Mouse (Mus musculus) intestine, postnatal 0 days (tissue): ENCODE data around the gene Ift88. TPM values are rescaled to one million over a fixed set of nuclear protein-coding genes. Genes with fewer than 3 reads are reported as not detected.

Source experiments
- ATAC-seq: fragments of 200-750 bp; cut with Nextera tagmentation; 2 replicates; pipeline ENCODE4 v1.8.0; 2017; ENCODE audit warnings: mild to moderate bottlenecking, moderate TSS enrichment, moderate library complexity
- H3K27ac ChIP-seq: fragments of 300-500 bp; sonication (generic); 2 replicates; pipeline ENCODE4 v1.5.1; 2014; ENCODE audit warnings: mild to moderate bottlenecking, low read depth, low read length, moderate library complexity
- H3K27me3 ChIP-seq: fragments of 300-500 bp; sonication (generic); replicated peaks from 2 replicates; pipeline ENCODE4 v1.6.1; 2014; ENCODE audit warnings: low read length, mixed read lengths; ENCODE audit not compliant: control insufficient read depth, insufficient read depth
- H3K36me3 ChIP-seq: fragments of 300-500 bp; sonication (generic); 2 replicates; pipeline ENCODE4 v1.6.1; 2014; ENCODE audit warnings: mild to moderate bottlenecking, moderate library complexity; ENCODE audit not compliant: control insufficient read depth, insufficient read depth
- H3K4me1 ChIP-seq: fragments of 300-500 bp; sonication (generic); replicated peaks from 2 replicates; pipeline ENCODE4 v1.6.1; 2014; ENCODE audit warnings: antibody characterized with exemption, low read length, mixed read lengths; ENCODE audit not compliant: control insufficient read depth, insufficient read depth
- H3K4me2 ChIP-seq: fragments of 300-500 bp; sonication (generic); replicated peaks from 2 replicates; pipeline ENCODE4 v1.6.1; 2014; ENCODE audit warnings: low read depth, mild to moderate bottlenecking, moderate library complexity
- H3K4me3 ChIP-seq: fragments of 300-500 bp; sonication (generic); 2 replicates; pipeline ENCODE4 v1.5.1; 2014; ENCODE audit warnings: low read depth, low read length
- H3K9ac ChIP-seq: fragments of 300-500 bp; sonication (generic); 2 replicates; pipeline ENCODE4 v1.6.1; 2014; ENCODE audit warnings: mild to moderate bottlenecking, low read depth, low read length
- H3K9me3 ChIP-seq: fragments of 300-500 bp; sonication (generic); 2 replicates; pipeline ENCODE4 v1.6.1; 2016; ENCODE audit warnings: mixed run types; ENCODE audit not compliant: control insufficient read depth
- CTCF ChIP-seq: sonication (generic); IDR thresholded peaks from 2 replicates; pipeline ENCODE4 v1.5.1; 2016; ENCODE audit warnings: low read depth, mild to moderate bottlenecking, control low read depth, antibody characterized with exemption, moderate library complexity
- WGBS: fragments of 180-500 bp; shearing (Covaris S2); extraction: QIAGEN DNeasy Blood & Tissue Kit; methylation state at CpG from one replicate; pipeline ENCODE4 v1.1.7; 2014; 5-methylcytosine and 5-hydroxymethylcytosine counted together
- polyA plus RNA-seq: library from polyadenylated mRNA; unstranded; fragments of >200 nt; fragmentation: Nextera tagmentation; extraction: Ambion mirVana; gene quantifications from 2 replicates; pipeline ENCODE4 v1.2.1, GENCODE M21; 2015

Gene Ift88
- polyA plus RNA-seq, 1 experiment from 2014 or later, result 5.1 TPM

DNA sequence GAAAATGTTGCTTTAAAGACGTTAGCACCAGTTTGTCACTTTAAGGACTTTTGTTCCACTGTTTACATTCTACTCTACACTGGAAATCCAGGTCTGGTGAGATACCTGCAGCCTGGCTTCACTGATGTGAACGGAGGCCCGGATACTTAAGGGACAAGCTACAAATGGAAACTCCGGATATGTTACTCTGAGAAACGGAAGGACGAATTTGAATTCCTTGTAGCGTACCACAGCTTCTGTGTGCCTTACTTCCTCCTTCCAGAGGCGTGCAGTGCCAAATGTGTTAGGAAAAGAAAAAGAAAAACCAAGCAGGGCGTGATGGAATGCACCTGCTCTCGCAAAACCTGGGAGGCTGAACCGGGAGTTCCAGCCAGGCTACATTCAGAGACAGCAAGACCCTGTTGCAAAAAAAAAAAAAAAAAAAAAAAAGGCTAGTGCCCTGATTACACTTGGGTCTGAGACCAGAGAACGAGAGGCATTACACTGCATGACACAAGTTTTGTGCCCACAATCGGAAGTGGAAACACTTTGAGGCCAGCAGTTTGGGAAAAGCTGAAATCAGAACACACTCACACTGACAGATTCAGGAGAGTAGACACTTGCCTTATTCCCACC, 24.9 kb upstream of the Ift88 start:
- H3K9ac ChIP-seq, result no peak overlapping the region; the same call in 1 of the 2 replicates

DNA sequence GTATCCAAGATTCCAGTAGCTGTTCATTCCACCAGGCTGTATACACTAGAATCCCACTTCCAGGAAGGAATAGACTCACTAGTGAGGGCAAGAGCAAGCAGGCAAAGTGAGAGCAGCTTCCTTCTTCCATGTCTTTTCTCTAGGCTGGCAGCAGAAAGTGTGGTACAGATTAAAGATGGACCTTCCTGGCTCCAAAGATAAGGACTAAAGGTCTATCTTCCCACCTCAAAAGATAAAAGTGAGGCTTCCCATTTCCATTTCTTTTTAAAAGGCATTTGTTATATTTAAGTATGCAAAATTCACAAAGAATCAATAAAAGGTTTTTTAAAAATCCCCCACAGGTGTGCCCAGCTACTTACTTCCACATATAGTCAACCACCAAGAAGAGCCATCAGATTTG, 21.0 kb upstream of the Ift88 start:
- H3K9ac ChIP-seq, result no peak overlapping the region
- ATAC-seq, result no peak
- no peak overlapping the region for H3K4me2 ChIP-seq
- H3K4me3 ChIP-seq, result no peak overlapping the region
- H3K27me3 ChIP-seq, result no peaks in the 10 kb centered on the region
- no peaks in the 10 kb centered on the region for H3K36me3 ChIP-seq
- no peak overlapping the region for H3K27ac ChIP-seq
- TF ChIP-seq CTCF, result no peak
- no peaks in the 10 kb centered on the region for H3K9me3 ChIP-seq
- H3K4me1 ChIP-seq, result no peaks in the 10 kb centered on the region

More for the DNA sequence above, 24.9 kb upstream of the Ift88 start:
- Histone ChIP-seq H3K27me3 (no peaks in the 10 kb centered on the region), H3K27ac (peak overlapping the region; percentile 95), H3K4me2 (peak overlapping the region; percentile 87), H3K9me3 (no peaks in the 10 kb centered on the region), H3K4me3 (peak overlapping the region; percentile 68), H3K36me3 (no peaks in the 10 kb centered on the region), H3K4me1 (no peaks in the 10 kb centered on the region)
- no peak for TF ChIP-seq CTCF
- peak; percentile 46 for ATAC-seq
- WGBS, result 3% methylated on average over 13 of the region's 13 CpGs

DNA sequence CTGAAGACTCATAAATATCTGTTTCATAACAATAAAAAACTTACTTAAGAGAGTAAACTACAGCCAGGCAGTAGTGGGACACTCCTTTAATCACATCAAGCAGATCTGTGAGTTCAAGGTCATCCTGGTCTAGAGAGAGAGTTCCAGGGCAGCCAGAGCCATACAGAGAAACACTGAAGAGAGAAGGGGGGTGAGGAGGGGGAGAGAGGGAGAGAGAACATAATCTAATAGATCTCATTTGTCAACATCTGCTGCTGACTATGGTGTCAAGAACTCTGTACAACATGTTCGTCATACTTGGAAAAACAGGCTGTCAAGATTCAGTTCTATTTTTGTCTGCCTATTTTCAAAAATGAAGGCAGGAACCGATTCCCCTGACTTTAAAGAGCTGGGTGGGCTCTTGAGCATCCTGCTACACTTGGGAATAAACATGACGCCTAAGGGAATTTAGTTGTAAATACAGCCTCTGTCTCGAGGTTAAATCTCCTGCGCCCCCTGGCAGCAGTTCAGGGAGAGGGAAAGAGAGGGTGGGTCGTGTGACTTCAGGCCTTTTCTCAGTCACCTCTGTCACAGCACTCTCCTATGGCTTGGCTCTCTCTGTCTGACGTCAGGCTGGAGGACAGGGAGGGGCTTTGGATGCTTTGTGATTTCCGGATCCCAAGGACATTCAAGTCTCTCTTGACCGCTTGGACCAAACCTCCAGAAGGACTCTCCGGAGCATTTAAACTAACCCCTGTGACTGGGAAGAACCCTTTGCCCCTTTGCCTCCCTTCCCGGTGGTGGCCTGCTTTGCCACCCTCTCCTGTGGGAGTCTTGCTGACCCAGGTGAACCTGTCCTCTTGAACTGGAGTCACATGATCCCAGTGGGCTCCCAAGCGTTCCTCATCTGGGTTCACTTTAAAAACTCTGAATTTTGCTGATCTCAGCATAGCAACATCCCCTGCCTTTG, 16.5 kb upstream of the Ift88 start:
- 7% methylated on average over 12 of the region's 12 CpGs for WGBS
- Histone ChIP-seq H3K36me3 (no peaks in the 10 kb centered on the region), H3K4me1 (no peaks in the 10 kb centered on the region), H3K4me2 (peak overlapping the region; percentile 43), H3K4me3 (no peak overlapping the region), H3K27me3 (no peaks in the 10 kb centered on the region), H3K9me3 (no peaks in the 10 kb centered on the region), H3K27ac (no peak overlapping the region; the same call in 1 of the 2 replicates), H3K9ac (peak overlapping the region; percentile 26; the same call in 1 of the 2 replicates)
- ATAC-seq, result peak; percentile 72
- peak; percentile 77 for TF ChIP-seq CTCF

GRCm38 (mm10) chr14:57408100-57408499, 15.8 kb upstream of the Ift88 start:
- H3K4me1 ChIP-seq, result no peaks in the 10 kb centered on the region
- H3K27me3 ChIP-seq, result no peaks in the 10 kb centered on the region
- ATAC-seq, result no peak
- H3K9ac ChIP-seq, result 0 out of 2 replicates have a peak overlapping the region, but pooled peaks have one; percentile 26
- WGBS, result 83% methylated on average over 8 of the region's 8 CpGs
- no peak for TF ChIP-seq CTCF
- no peak overlapping the region for H3K4me2 ChIP-seq
- H3K36me3 ChIP-seq, result no peaks in the 10 kb centered on the region
- H3K4me3 ChIP-seq, result no peak overlapping the region
- H3K27ac ChIP-seq, result no peak overlapping the region
- H3K9me3 ChIP-seq, result no peaks in the 10 kb centered on the region

- no peak overlapping the region for H3K9ac ChIP-seq
- no peak for ATAC-seq
- peak; percentile 52 for TF ChIP-seq CTCF
Observed at GRCm38 (mm10) chr14:57409106-57409505, 14.8 kb upstream of the Ift88 start.

DNA sequence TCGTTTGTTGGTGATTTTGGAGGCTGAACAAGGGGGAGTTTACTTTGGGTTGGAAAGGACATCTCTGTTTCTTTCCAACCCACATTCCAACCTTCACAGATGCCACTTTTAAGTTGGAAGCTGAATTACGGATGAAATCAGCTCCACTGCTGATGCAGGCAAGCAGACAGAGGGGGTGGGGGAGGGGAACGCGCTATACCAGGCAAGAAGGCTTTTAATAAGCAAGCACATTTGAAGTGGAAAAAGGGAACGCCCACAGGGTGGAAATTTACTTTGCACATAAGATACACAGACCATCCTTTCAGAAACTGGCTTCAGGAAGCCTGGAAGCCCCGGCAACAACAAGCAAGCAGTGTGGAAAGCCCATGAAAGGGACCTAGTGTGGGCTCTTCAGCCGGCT, 11.7 kb upstream of the Ift88 start:
- no peak for TF ChIP-seq CTCF
- ATAC-seq, result no peak
- H3K4me1 ChIP-seq, result no peaks in the 10 kb centered on the region; the same call in 1 of the 2 replicates
- no peaks in the 10 kb centered on the region for H3K27me3 ChIP-seq
- H3K9me3 ChIP-seq, result no peaks in the 10 kb centered on the region
- no peak overlapping the region for H3K4me3 ChIP-seq
- no peaks in the 10 kb centered on the region for H3K36me3 ChIP-seq
- H3K4me2 ChIP-seq, result no peak overlapping the region
- 58% methylated on average over 7 of the region's 7 CpGs for WGBS
- H3K27ac ChIP-seq, result no peak overlapping the region
- H3K9ac ChIP-seq, result no peak overlapping the region

More at GRCm38 (mm10) chr14:57409106-57409505, 14.8 kb upstream of the Ift88 start:
- Histone ChIP-seq H3K4me3 (no peak overlapping the region), H3K27me3 (no peaks in the 10 kb centered on the region), H3K4me2 (no peak overlapping the region), H3K4me1 (no peaks in the 10 kb centered on the region), H3K27ac (no peak overlapping the region), H3K36me3 (no peaks in the 10 kb centered on the region), H3K9me3 (no peaks in the 10 kb centered on the region)
- 13% methylated on average over 6 of the region's 6 CpGs for WGBS
